Mouse (Mus musculus): Measurements from ENCODE around the gene Ankrd2.

DNA sequence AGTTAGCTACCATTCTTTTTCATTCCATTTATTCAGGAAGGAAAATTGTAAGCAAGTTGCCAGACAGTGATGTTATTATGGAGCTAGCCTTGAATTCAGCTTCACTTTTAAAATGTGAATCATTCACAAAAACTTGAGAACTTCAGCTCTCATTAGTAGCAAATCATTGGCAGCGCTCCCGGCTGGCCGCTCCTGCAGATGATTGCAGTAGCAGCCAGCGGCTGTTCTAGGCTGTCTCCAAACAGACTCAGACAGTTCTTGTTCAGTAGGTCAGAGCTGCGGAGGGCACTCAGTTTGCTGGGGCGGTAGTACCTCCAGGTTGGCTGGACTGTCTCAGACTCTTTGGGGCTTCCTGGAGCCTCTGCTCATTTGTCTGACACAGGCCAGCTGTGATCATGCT, 42.3 kb upstream of the Ankrd2 start:
- TF ChIP-seq CTCF (IDR thresholded peaks at IDR 0.05; ENCODE audit: control insufficient read depth, insufficient read depth, insufficient replicate concordance, low read depth, low read length) = no peak
- TF ChIP-seq POLR2A (IDR thresholded peaks at IDR 0.05; ENCODE audit: control insufficient read depth, low read depth, low read length) = no peak
